Mouse (Mus musculus): Measurements from ENCODE around the gene Dedd2.

- no peak for TF ChIP-seq CTCF (IDR thresholded peaks at IDR 0.05 in 2 of 3, conservative IDR thresholded peaks at IDR 0.05 in 1 of 3; ENCODE audit: control insufficient read depth in 1 of 3, insufficient read depth in 1 of 3, low read depth in 2 of 3, low read length in 3 of 3, poor library complexity in 1 of 3, severe bottlenecking in 1 of 3)
- TF ChIP-seq POLR2A (IDR thresholded peaks at IDR 0.05; ENCODE audit: control insufficient read depth in 1 of 2, insufficient read depth in 1 of 2, low read depth in 1 of 2, low read length in 2 of 2, poor library complexity in 1 of 2) = peak; percentile 62 to 81; a peak in 3 of 4 replicates
- no peak for TF ChIP-seq RAD21 (IDR thresholded peaks at IDR 0.05; ENCODE audit: low read depth, low read length)
- no peak for TF ChIP-seq RCOR1 (IDR thresholded peaks at IDR 0.05; ENCODE audit: low read depth, low read length)
- no peak for TF ChIP-seq CHD1 (IDR thresholded peaks at IDR 0.05; ENCODE audit: low read depth, low read length)
- no peak; the same call in 1 of the 2 replicates for TF ChIP-seq ELF1 (IDR thresholded peaks at IDR 0.05; ENCODE audit: low read depth, low read length)
- TF ChIP-seq POLR2AphosphoS2 (IDR thresholded peaks at IDR 0.05; ENCODE audit: low read length) = no peak
- TF ChIP-seq USF1 (IDR thresholded peaks at IDR 0.05; ENCODE audit: low read depth, low read length) = no peak
- TF ChIP-seq CHD2 (IDR thresholded peaks at IDR 0.05; ENCODE audit: low read length) = no peak
- no peak for TF ChIP-seq ZC3H11A (IDR thresholded peaks at IDR 0.05; ENCODE audit: low read depth, low read length)
- TF ChIP-seq SMC3 (IDR thresholded peaks at IDR 0.05; ENCODE audit: low read depth, low read length) = no peak
Observed at GRCm38 (mm10) chr7:25237249-25238014, 17.0 kb upstream of the Dedd2 start, which contains the start of gene Gsk3a.
